Mouse (Mus musculus): ENCODE measurements around the gene 4930524B15Rik. TPM values are rescaled to one million over a fixed set of nuclear protein-coding genes. Genes with fewer than 3 reads are reported as not detected.
"Not testable (repeated sequence)": the region's sequence is repeated elsewhere in the genome, so short reads cannot be mapped to it uniquely, and the experiment has no call there.

4930524B15Rik gene
- polyA plus RNA-seq, 1 experiment, result not detected

GRCm38 (mm10) chr11:31981830-31982229 is 16.4 kb downstream of the 4930524B15Rik start:
- no peak for TF ChIP-seq TAL1 (IDR thresholded peaks at IDR 0.05; ENCODE audit: low read length)
- TF ChIP-seq GATA1 (IDR thresholded peaks at IDR 0.05; ENCODE audit: low read length), result no peak
- Histone ChIP-seq H3K4me1 (ENCODE audit: control insufficient read depth) (no peaks in the 10 kb centered on the region), H3K9me3 (ENCODE audit: control insufficient read depth, low read length) (no peaks in the 10 kb centered on the region), H3K36me3 (ENCODE audit: control insufficient read depth) (no peaks in the 10 kb centered on the region), H3K4me3 (replicated peaks) (no peak overlapping the region), H3K27me3 (ENCODE audit: control insufficient read depth) (no peaks in the 10 kb centered on the region)

DNA sequence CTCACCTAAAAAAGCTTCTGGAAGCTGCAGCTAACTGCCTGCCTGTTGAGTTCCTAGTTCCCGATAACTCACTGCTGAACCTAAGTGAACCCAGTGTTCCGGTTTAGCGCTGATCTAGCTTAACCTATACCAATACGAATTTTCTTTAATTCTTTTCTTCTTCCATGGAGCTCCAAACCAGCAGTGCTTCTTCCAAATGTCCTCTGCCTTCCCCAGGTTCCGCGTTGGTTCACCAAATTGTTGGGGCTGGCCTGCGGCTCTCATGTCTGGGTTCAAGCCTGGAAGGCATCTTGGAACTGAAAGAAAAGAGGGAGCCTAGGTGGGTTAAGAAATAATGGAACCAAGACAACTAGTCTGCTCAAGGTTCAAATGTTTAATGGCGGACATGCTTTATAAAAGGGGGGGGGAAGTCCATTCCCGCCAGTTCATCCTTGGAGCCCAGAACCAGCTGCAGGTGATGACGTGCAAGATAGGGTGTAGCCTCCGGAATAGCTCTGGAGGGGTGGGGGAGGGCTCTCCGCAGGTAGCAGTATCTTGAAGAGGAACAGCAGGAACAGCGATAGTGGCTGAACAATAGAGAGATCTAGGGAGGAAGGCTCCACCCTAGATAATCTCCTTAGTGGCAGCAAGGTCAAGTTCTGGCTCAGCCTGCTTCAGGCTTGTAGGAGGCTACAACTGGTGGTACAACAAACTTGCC is 17.0 kb downstream of the 4930524B15Rik start:
- not testable (repeated sequence) for H3K9me3 ChIP-seq (ENCODE audit: control insufficient read depth, low read length); H3K27me3 ChIP-seq (ENCODE audit: control insufficient read depth); H3K36me3 ChIP-seq (ENCODE audit: control insufficient read depth); H3K4me1 ChIP-seq (ENCODE audit: control insufficient read depth); H3K4me3 ChIP-seq (replicated peaks)

DNA sequence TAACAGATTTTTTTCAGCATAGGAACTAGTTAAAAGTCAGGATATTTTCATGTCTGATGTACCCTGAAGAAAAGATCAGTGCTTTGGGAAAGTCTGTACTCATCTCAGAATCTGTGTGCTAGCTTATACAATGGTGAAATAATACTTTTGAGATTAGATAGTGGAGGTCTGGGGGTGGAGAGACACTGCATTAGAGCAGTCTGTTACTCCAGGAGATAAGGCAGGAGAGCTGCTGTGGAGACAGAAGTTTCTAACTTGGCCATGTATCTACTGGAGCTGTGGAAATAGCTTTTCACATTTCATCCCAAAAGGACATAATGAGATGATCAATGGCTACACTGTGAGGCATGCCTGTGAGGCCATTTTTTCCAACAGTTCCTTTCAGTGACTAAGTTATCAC is 17.9 kb downstream of the 4930524B15Rik start:
- Histone ChIP-seq H3K9me3 (ENCODE audit: control insufficient read depth, low read length) (no peaks in the 10 kb centered on the region), H3K4me3 (replicated peaks) (no peak overlapping the region), H3K36me3 (ENCODE audit: control insufficient read depth) (no peaks in the 10 kb centered on the region), H3K4me1 (ENCODE audit: control insufficient read depth) (no peaks in the 10 kb centered on the region), H3K27me3 (ENCODE audit: control insufficient read depth) (no peaks in the 10 kb centered on the region)
- TF ChIP-seq TAL1 (IDR thresholded peaks at IDR 0.05; ENCODE audit: low read length) (no peak), GATA1 (IDR thresholded peaks at IDR 0.05; ENCODE audit: low read length) (no peak)

DNA sequence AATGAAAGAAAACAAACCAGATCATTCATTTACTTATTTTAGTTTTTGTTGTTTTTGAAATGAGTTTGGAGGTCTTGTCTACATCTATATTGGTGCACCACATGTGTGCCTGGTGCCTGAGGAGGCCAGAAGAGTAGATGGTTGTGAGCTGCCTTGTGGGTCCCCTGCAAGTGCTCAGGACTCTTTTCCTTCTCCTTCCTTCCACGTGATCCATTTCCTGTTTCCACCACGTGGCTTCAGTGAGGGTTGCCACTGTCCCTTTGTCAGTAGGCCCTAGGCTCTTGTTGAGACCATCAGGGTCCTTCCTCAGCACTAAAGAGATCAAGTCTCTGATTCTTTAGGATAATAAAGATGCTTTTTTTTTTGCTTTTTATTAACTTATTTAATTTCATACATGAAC is 19.4 kb downstream of the 4930524B15Rik start:
- Histone ChIP-seq H3K27me3 (ENCODE audit: control insufficient read depth) (no peaks in the 10 kb centered on the region), H3K36me3 (ENCODE audit: control insufficient read depth) (no peaks in the 10 kb centered on the region), H3K4me1 (ENCODE audit: control insufficient read depth) (no peaks in the 10 kb centered on the region), H3K4me3 (replicated peaks) (no peak overlapping the region), H3K9me3 (ENCODE audit: control insufficient read depth, low read length) (no peaks in the 10 kb centered on the region)
- TF ChIP-seq GATA1 (IDR thresholded peaks at IDR 0.05; ENCODE audit: low read length) (no peak), TAL1 (IDR thresholded peaks at IDR 0.05; ENCODE audit: low read length) (no peak)

DNA sequence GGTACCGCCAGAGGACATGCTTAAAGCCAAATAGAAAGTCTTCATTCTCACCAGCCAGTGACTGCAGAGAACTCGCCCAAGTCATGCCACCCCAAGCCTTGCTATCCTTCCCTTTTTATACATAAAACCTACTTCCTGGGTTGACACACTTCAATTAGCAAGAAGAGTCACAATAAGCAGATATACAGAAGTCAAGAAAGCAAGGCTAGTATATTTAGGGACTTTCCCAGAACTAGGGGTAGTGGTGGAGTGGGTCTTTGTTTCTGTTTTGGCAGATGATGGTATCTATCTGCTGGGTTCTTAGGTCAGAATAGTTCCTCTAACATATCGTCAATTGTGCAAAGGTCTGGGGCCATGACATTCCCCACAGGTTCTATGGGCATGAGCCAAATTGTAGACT is 27.1 kb downstream of the 4930524B15Rik start:
- no peak for TF ChIP-seq TAL1 (IDR thresholded peaks at IDR 0.05; ENCODE audit: low read length)
- TF ChIP-seq GATA1 (IDR thresholded peaks at IDR 0.05; ENCODE audit: low read length), result no peak
- H3K4me1 ChIP-seq (ENCODE audit: control insufficient read depth), result no peaks in the 10 kb centered on the region
- H3K36me3 ChIP-seq (ENCODE audit: control insufficient read depth), result no peaks in the 10 kb centered on the region
- no peak overlapping the region for H3K4me3 ChIP-seq (replicated peaks)
- H3K9me3 ChIP-seq (ENCODE audit: control insufficient read depth, low read length), result no peaks in the 10 kb centered on the region
- no peaks in the 10 kb centered on the region for H3K27me3 ChIP-seq (ENCODE audit: control insufficient read depth)

- Histone ChIP-seq H3K9me3 (ENCODE audit: control insufficient read depth, low read length) (no peaks in the 10 kb centered on the region), H3K4me1 (ENCODE audit: control insufficient read depth) (no peaks in the 10 kb centered on the region), H3K36me3 (ENCODE audit: control insufficient read depth) (no peaks in the 10 kb centered on the region), H3K27me3 (ENCODE audit: control insufficient read depth) (peaks cover 24% of the 10 kb centered on the region), H3K4me3 (replicated peaks) (no peak overlapping the region)
- TF ChIP-seq TAL1 (IDR thresholded peaks at IDR 0.05; ENCODE audit: low read length) (no peak), GATA1 (IDR thresholded peaks at IDR 0.05; ENCODE audit: low read length) (no peak)
Observed at GRCm38 (mm10) chr11:31999716-32000115, 34.3 kb downstream of the 4930524B15Rik start.

- H3K27me3 ChIP-seq (ENCODE audit: control insufficient read depth), result peaks cover 24% of the 10 kb centered on the region
- TF ChIP-seq TAL1 (IDR thresholded peaks at IDR 0.05; ENCODE audit: low read length) (no peak), GATA1 (IDR thresholded peaks at IDR 0.05; ENCODE audit: low read length) (no peak)
- H3K4me3 ChIP-seq (replicated peaks), result no peak within 1 kb of the TSS
- H3K4me1 ChIP-seq (ENCODE audit: control insufficient read depth), result no peaks in the 10 kb centered on the region
- no peaks in the 10 kb centered on the region for H3K36me3 ChIP-seq (ENCODE audit: control insufficient read depth)
- no peaks in the 10 kb centered on the region for H3K9me3 ChIP-seq (ENCODE audit: control insufficient read depth, low read length)
Observed at GRCm38 (mm10) chr11:32000281-32000680, 34.9 kb downstream of the 4930524B15Rik start, which contains the start of gene Nsg2. Gene Nsg2 (plus strand): TSS chr11:32000463.

DNA sequence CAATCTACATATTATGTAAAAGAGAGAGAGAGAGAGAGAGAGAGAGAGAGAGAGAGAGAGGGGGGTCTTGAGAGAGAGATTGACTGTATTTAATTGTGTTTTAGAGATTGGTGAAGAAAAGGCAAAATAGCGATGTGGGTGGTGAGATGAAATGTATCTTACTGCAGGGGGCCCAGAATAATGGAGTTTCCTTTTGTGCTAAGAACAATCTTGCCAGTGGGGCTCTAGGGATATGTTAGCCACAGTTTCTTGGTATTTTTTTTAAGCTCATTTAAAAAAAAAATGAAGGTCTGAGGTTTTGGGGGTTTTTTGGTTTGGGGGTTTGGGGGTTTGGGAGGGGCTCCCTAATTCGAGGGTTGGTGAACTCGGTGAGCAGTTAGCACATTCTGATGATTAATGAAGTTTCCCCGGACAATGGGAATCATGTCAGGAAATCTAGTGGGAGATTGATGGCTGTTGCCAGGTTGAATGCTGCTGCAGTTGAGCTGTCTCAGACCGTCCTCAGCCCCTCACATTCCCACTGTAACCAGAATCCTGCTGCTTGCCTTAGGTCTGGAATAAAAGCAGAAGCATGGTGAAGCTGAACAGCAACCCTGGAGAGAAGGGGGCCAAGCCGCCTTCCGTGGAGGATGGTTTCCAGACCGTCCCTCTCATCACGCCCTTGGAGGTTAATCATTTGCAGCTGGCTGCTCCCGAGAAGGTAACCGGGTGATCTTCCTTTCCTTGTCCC is 36.0 kb downstream of the 4930524B15Rik start:
- H3K4me1 ChIP-seq (ENCODE audit: control insufficient read depth), result no peaks in the 10 kb centered on the region; the same call in 1 of the 2 replicates
- no peaks in the 10 kb centered on the region for H3K36me3 ChIP-seq (ENCODE audit: control insufficient read depth)
- TF ChIP-seq TAL1 (IDR thresholded peaks at IDR 0.05; ENCODE audit: low read length) (no peak), GATA1 (IDR thresholded peaks at IDR 0.05; ENCODE audit: low read length) (no peak)
- no peaks in the 10 kb centered on the region for H3K9me3 ChIP-seq (ENCODE audit: control insufficient read depth, low read length)
- no peak overlapping the region for H3K4me3 ChIP-seq (replicated peaks)
- H3K27me3 ChIP-seq (ENCODE audit: control insufficient read depth), result peaks cover 24% of the 10 kb centered on the region

- peaks cover 24% of the 10 kb centered on the region for H3K27me3 ChIP-seq (ENCODE audit: control insufficient read depth)
- TF ChIP-seq TAL1 (IDR thresholded peaks at IDR 0.05; ENCODE audit: low read length) (no peak), GATA1 (IDR thresholded peaks at IDR 0.05; ENCODE audit: low read length) (no peak)
- no peak overlapping the region for H3K4me3 ChIP-seq (replicated peaks)
- H3K36me3 ChIP-seq (ENCODE audit: control insufficient read depth), result no peaks in the 10 kb centered on the region
- H3K4me1 ChIP-seq (ENCODE audit: control insufficient read depth), result no peaks in the 10 kb centered on the region; the same call in 1 of the 2 replicates
- H3K9me3 ChIP-seq (ENCODE audit: control insufficient read depth, low read length), result no peaks in the 10 kb centered on the region; the same call in 1 of the 2 replicates
Observed at GRCm38 (mm10) chr11:32002670-32003072, 37.3 kb downstream of the 4930524B15Rik start.

DNA sequence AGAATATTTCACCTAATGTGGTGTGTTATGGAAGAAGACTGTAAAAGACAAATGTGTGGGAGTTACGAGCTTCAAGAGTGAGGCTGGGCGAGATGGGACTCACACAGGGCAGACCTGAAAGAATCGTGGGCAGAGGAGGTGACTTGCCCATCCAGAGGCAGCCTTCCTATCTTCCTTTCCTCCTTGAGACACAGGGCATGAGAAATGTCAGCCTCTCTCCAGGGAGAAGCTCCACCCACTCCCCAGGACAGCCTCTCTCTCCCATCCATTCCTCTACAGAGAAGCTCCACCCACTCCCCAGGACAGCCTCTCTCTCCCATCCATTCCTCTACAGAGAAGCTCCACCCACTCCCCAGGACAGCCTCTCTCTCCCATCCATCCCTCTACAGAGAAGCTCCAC is 42.7 kb downstream of the 4930524B15Rik start:
- not testable (repeated sequence) for H3K9me3 ChIP-seq (ENCODE audit: control insufficient read depth, low read length); H3K4me3 ChIP-seq (replicated peaks); H3K27me3 ChIP-seq (ENCODE audit: control insufficient read depth); H3K36me3 ChIP-seq (ENCODE audit: control insufficient read depth); H3K4me1 ChIP-seq (ENCODE audit: control insufficient read depth)
